Mouse (Mus musculus): ENCODE results near the gene Kdm4b. TPM values are rescaled to one million over a fixed set of nuclear protein-coding genes. Genes with fewer than 3 reads are reported as not detected.

Gene Kdm4b
- total and polyA plus RNA-seq, 3 experiments: 9.1 to 27.5 TPM; not detected in 1

DNA sequence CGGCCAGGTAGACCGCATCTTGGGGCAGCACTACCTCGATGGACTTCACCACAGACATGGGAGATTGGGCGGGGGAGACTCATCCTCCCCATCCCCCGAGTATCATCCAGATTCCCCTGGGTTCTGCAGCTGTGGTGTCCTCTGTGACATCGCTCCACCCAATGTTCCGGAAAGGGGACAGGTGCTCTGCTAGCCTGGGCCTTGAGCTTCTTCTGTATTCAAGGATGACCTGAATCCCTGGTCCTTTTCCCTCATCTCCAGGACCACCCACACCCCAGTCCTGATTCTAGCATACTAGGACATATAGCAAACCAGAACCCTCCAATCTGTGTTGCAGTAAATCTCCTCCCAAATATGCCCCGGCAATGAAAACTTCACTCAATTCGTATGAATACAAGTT lies 25.7 kb upstream of the Kdm4b start, which contains the start of gene Arrdc5:
Gene Arrdc5 (minus strand): TSS at position 101 of the 400 bp plus-strand sequence.
- no peak for DNase-seq (ENCODE audit: low read depth, low spot score)
- TF ChIP-seq CHD2 (IDR thresholded peaks at IDR 0.05; ENCODE audit: low read length): no peak
- no peak for TF ChIP-seq UBTF (IDR thresholded peaks at IDR 0.05; ENCODE audit: borderline replicate concordance, insufficient read depth, low read depth, low read length)
- TF ChIP-seq E2F4 (IDR thresholded peaks at IDR 0.05; ENCODE audit: borderline replicate concordance, low read depth, low read length): no peak
- no peak for TF ChIP-seq USF1 (IDR thresholded peaks at IDR 0.05; ENCODE audit: low read depth, low read length)
- TF ChIP-seq GABPA (IDR thresholded peaks at IDR 0.05; ENCODE audit: low read depth, low read length): no peak
- Histone ChIP-seq H3K27me3 (ENCODE audit: control insufficient read depth in 1 of 2, insufficient read depth in 2 of 2, low read length in 2 of 2) (no peaks in the 10 kb centered on the region), H3K9ac (ENCODE audit: control insufficient read depth, low read depth, low read length, poor library complexity, severe bottlenecking) (no peak within 1 kb of the TSS), H3K9me3 (replicated peaks; ENCODE audit: insufficient read depth, low read length) (no peaks in the 10 kb centered on the region), H3K4me3 (ENCODE audit: control insufficient read depth in 1 of 2, insufficient read depth in 1 of 2, low read depth in 2 of 2, low read length in 2 of 2) (no peak within 1 kb of the TSS), H3K36me3 (ENCODE audit: control insufficient read depth in 1 of 2, insufficient read depth in 2 of 2, low read length in 2 of 2) (peaks cover 0 to 2% of the 10 kb centered on the region in 2 experiments; a peak in 2 of 4 replicates), H3K4me1 (ENCODE audit: control insufficient read depth in 1 of 2, insufficient read depth in 2 of 2, low read length in 2 of 2) (peaks cover 0 to 13% of the 10 kb centered on the region in 2 experiments; a peak in 2 of 4 replicates), H3K79me2 (ENCODE audit: control insufficient read depth, insufficient read depth, low read length, poor library complexity) (peaks cover 17% of the 10 kb centered on the region), H3K27ac (ENCODE audit: control insufficient read depth, low read depth, low read length) (no peak within 1 kb of the TSS)

DNA sequence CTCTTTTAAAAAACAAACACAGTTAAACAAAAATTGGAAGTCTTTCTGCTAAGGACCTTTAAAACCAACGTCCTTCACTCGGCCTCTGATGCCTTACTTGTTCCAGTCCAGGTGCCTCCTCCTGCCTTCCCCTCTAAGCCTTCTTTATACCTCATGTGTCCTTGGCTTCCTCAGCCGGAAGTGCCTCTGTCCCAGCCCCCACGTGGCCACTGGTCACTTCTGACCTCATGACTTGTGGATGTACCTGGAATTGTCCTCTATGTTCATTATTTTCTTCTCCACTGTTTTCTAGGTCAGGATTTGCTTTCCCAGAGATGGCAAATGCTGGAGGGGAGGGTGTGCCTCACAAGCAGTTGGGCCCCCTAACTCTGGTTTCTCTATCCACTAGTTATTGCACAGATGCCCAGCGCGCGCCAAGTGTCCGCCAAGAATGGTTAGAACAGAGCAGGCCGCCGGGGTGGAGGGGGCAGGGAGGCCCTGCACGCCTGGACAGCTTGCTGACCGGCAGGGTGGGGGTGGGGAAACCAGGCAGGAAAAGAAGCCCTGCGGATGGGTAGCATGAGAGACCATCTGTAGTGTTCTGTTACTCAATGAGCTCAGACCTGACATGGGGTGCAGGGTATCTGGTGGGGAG lies 23.4 kb upstream of the Kdm4b start:
- Histone ChIP-seq H3K36me3 (ENCODE audit: control insufficient read depth in 1 of 2, insufficient read depth in 2 of 2, low read length in 2 of 2) (peaks cover 0 to 9% of the 10 kb centered on the region in 2 experiments; a peak in 2 of 4 replicates), H3K79me2 (ENCODE audit: control insufficient read depth, insufficient read depth, low read length, poor library complexity) (peaks cover 38% of the 10 kb centered on the region), H3K27ac (ENCODE audit: control insufficient read depth, low read depth, low read length) (peak overlapping the region; percentile 56), H3K4me3 (ENCODE audit: control insufficient read depth in 1 of 2, insufficient read depth in 1 of 2, low read depth in 2 of 2, low read length in 2 of 2) (no peak overlapping the region), H3K9ac (ENCODE audit: control insufficient read depth, low read depth, low read length, poor library complexity, severe bottlenecking) (peak overlapping the region; percentile 63), H3K9me3 (replicated peaks; ENCODE audit: insufficient read depth, low read length) (no peaks in the 10 kb centered on the region), H3K27me3 (ENCODE audit: control insufficient read depth in 1 of 2, insufficient read depth in 2 of 2, low read length in 2 of 2) (no peaks in the 10 kb centered on the region), H3K4me1 (ENCODE audit: control insufficient read depth in 1 of 2, insufficient read depth in 2 of 2, low read length in 2 of 2) (peaks cover 0 to 15% of the 10 kb centered on the region in 2 experiments; a peak in 2 of 4 replicates)
- TF ChIP-seq ZMIZ1 (IDR thresholded peaks at IDR 0.05; ENCODE audit: low read depth, low read length) (no peak; the same call in 1 of the 2 replicates), EP300 (IDR thresholded peaks at IDR 0.05; ENCODE audit: low read depth in 1 of 2, low read length in 2 of 2) (no peak), USF1 (IDR thresholded peaks at IDR 0.05; ENCODE audit: low read depth, low read length) (no peak), MYB (IDR thresholded peaks at IDR 0.05; ENCODE audit: low read depth, low read length) (no peak), MYC (IDR thresholded peaks at IDR 0.05; ENCODE audit: low read depth, low read length) (no peak), ETS1 (IDR thresholded peaks at IDR 0.05; ENCODE audit: low read depth, low read length) (no peak), ZKSCAN1 (IDR thresholded peaks at IDR 0.05; ENCODE audit: low read depth, low read length) (no peak), USF2 (IDR thresholded peaks at IDR 0.05; ENCODE audit: borderline replicate concordance in 1 of 2, insufficient read depth in 1 of 2, low read depth in 1 of 2, low read length in 2 of 2) (no peak), TAL1 (IDR thresholded peaks at IDR 0.05; ENCODE audit: low read length) (no peak), MEF2A (IDR thresholded peaks at IDR 0.05; ENCODE audit: extremely low read depth, insufficient replicate concordance, low read depth, low read length, poor library complexity, severe bottlenecking) (no peak), CHD2 (IDR thresholded peaks at IDR 0.05; ENCODE audit: low read length) (no peak)
- peak; percentile 24 for DNase-seq (ENCODE audit: low read depth, low spot score)

All from MEL (cell line).